In the genomic region with DNA sequence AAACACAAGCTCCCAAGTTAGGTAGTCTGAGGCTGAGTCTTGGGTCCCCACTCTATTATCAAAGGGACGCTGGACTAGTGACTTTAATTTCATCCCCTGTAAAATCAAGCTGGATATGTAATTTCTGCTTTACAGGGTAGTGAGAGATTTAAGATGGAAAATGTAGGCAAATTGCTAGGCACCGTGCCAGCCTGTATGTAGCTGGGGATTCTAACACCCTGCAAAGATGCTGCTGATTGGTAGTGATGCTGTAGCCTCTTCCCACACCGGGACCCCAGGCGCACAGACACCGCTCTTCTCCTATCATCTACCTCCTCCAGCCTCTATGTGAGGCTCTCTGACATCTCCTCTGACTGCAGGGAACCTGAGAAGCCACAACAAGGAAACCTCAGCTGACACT, we compare ENCODE assay signal across 21 mouse cellular contexts. TPM values are rescaled to one million over a fixed set of nuclear protein-coding genes. Genes with fewer than 3 reads are reported as not detected.
A peak's percentile ranks its signal among the peaks of the same experiment; 100 is the strongest.
DNase-seq lines count a peak whose midpoint lies in the region; ATAC-seq and TF ChIP-seq lines count a peak whose summit lies in the region.
"Had no signal": no experiment of that assay in that cellular context is flagged by ENCODE, and none has a peak within 500 bp of the region (broad histone marks: within the 10 kb centered on the region; RNA-seq: fewer than 3 reads in every experiment).

No protein-coding gene starts in this region.

- H3K9me3 ChIP-seq in forebrain, embryonic 15.5 days: no peaks in the 10 kb centered on the region
- no peaks in the 10 kb centered on the region for H3K9me3 ChIP-seq in forebrain, embryonic 13.5 days (replicated peaks)
- H3K9me3 ChIP-seq in heart, embryonic 10.5 days: no peaks in the 10 kb centered on the region
- H3K9me3 ChIP-seq: embryonic facial prominence, embryonic 13.5 days; hindbrain, embryonic 10.5 days; intestine, embryonic 15.5 days had no signal

- H3K27me3 ChIP-seq in forebrain, embryonic 15.5 days: no peaks in the 10 kb centered on the region
- no peaks in the 10 kb centered on the region for H3K27me3 ChIP-seq in forebrain, embryonic 13.5 days
- H3K27me3 ChIP-seq in heart, embryonic 10.5 days (ENCODE audit: insufficient read depth, poor library complexity, severe bottlenecking): 0 out of 2 replicates have a peak, but pooled peaks cover 5% of the 10 kb centered on the region
- H3K27me3 ChIP-seq: embryonic facial prominence, embryonic 13.5 days; intestine, embryonic 15.5 days; Patski had no signal

- H3K4me1 ChIP-seq in forebrain, embryonic 15.5 days: peaks cover 9% of the 10 kb centered on the region
- H3K4me1 ChIP-seq in forebrain, embryonic 13.5 days: no peaks in the 10 kb centered on the region
- H3K4me1 ChIP-seq in heart, embryonic 10.5 days: peaks cover 48% of the 10 kb centered on the region

- H3K4me2 ChIP-seq in forebrain, embryonic 15.5 days (replicated peaks): no peak overlapping the region
- H3K4me2 ChIP-seq in forebrain, embryonic 13.5 days: no peak overlapping the region
- H3K4me2 ChIP-seq: embryonic facial prominence, embryonic 13.5 days; hindbrain, embryonic 14.5 days; intestine, embryonic 15.5 days had no signal

- H3K4me3 ChIP-seq in forebrain, embryonic 15.5 days: no peak overlapping the region
- H3K4me3 ChIP-seq in forebrain, embryonic 13.5 days: no peak overlapping the region
- H3K4me3 ChIP-seq in heart, embryonic 10.5 days: no peak overlapping the region
- H3K4me3 ChIP-seq: embryonic facial prominence, embryonic 13.5 days; gastrocnemius, adult 2 months; hindbrain, embryonic 10.5 days; intestine, embryonic 15.5 days had no signal

- TF ChIP-seq POLR2A in brain, embryonic 14.5 days (IDR thresholded peaks at IDR 0.05; ENCODE audit: borderline replicate concordance, extremely low read depth, insufficient read depth, insufficient read length, poor library complexity, severe bottlenecking): no peak

- DNase-seq in heart, embryonic 10.5 days (ENCODE audit: low spot score): no peak
- no peak for DNase-seq in heart, adult 9 months (ENCODE audit: low spot score in 2 of 2)
- DNase-seq in right cerebral cortex, postnatal 10 days (ENCODE audit: low spot score in 2 of 2): peak; percentile 71 to 76
- DNase-seq in right cerebral cortex, adult 18-20 months: no peak
- peak; percentile 46 for DNase-seq in brain, embryonic 14.5 days (ENCODE audit: low read depth)
- DNase-seq: adrenal gland, adult 2 months; adrenal gland, postnatal 25 days; cerebellum, adult 11-12 months; cerebellum, adult 9-10 months; cerebellum, postnatal 36 days; gastrocnemius, adult 2 months; gastrocnemius, postnatal 25 days; kidney, adult 18-20 months had no signal

- no peaks in the 10 kb centered on the region for H3K36me3 ChIP-seq in forebrain, embryonic 15.5 days
- H3K36me3 ChIP-seq in forebrain, embryonic 13.5 days (ENCODE audit: poor library complexity, severe bottlenecking): no peaks in the 10 kb centered on the region
- no peaks in the 10 kb centered on the region for H3K36me3 ChIP-seq in heart, embryonic 10.5 days
- H3K36me3 ChIP-seq: embryonic facial prominence, embryonic 13.5 days; hindbrain, embryonic 10.5 days; intestine, embryonic 15.5 days had no signal

- no peak for TF ChIP-seq CTCF in brain, embryonic 14.5 days (IDR thresholded peaks at IDR 0.05; ENCODE audit: borderline replicate concordance, extremely low read depth, insufficient read depth, insufficient read length)

- no peak for ATAC-seq in forebrain, embryonic 15.5 days (replicated peaks)
- ATAC-seq in forebrain, embryonic 13.5 days: no peak
- ATAC-seq in activated CD4-positive, CD25-positive, alpha-beta regulatory T cell, adult 4 months: no peak
- ATAC-seq: intestine, embryonic 15.5 days; Patski had no signal

- H3K9ac ChIP-seq in forebrain, embryonic 15.5 days (replicated peaks): no peak overlapping the region
- no peak overlapping the region for H3K9ac ChIP-seq in forebrain, embryonic 13.5 days
- H3K9ac ChIP-seq: embryonic facial prominence, embryonic 13.5 days; hindbrain, embryonic 14.5 days; intestine, embryonic 15.5 days had no signal

- H3K27ac ChIP-seq in forebrain, embryonic 15.5 days (replicated peaks): peak overlapping the region; percentile 38
- H3K27ac ChIP-seq in forebrain, embryonic 13.5 days: no peak overlapping the region
- 0 out of 2 replicates have a peak overlapping the region, but pooled peaks have one; percentile 49 for H3K27ac ChIP-seq in heart, embryonic 10.5 days
- H3K27ac ChIP-seq: embryonic facial prominence, embryonic 13.5 days; hindbrain, embryonic 14.5 days; intestine, embryonic 15.5 days had no signal

- WGBS in forebrain, embryonic 15.5 days: 81% methylated on average over 5 of the region's 5 CpGs
- WGBS in forebrain, embryonic 13.5 days: 88% methylated on average over 5 of the region's 5 CpGs
- WGBS in heart, embryonic 10.5 days: 69% methylated on average over 5 of the region's 5 CpGs

RNA-seq across cellular contexts. Expression of a gene that starts 48.2 kb away (rescaled TPM):
- polyA plus RNA-seq in forebrain, embryonic 15.5 days (2015; fragmentation: Nextera tagmentation; extraction: Ambion mirVana): 11.2 and 11.4 TPM in 2 replicates
- 5.3 and 7.1 TPM in 2 replicates for polyA plus RNA-seq in forebrain, embryonic 13.5 days (2015; fragmentation: Nextera tagmentation; extraction: Ambion mirVana)
- polyA plus RNA-seq in heart, embryonic 10.5 days (2016; fragmentation: Nextera tagmentation; extraction: Ambion mirVana): 0.97 and 1.5 TPM in 2 replicates
- polyA plus RNA-seq in brain, embryonic 14.5 days (2012; rRNA removed): 65.2 and 99.5 TPM in 2 replicates
- polyA plus RNA-seq in activated CD4-positive, CD25-positive, alpha-beta regulatory T cell, adult 4 months (2017; shearing (Covaris generic)): under 1 TPM; 0.19 to 0.24 TPM

Comparison
In these comparisons a context has a peak if more than half of its experiments do, and no peak if none do; other contexts are left out.
1. DNase-seq: peak in right cerebral cortex, postnatal 10 days (2 of 2) and brain, embryonic 14.5 days (single experiment); none in heart, embryonic 10.5 days (single experiment), heart, adult 9 months (0 of 2) and right cerebral cortex, adult 18-20 months (single experiment).